Mouse (Mus musculus) forebrain, embryonic 13.5 days (tissue): ENCODE measurements at regions not wholly inside any gene's neighbourhood (a gene's known extent, or its start where the extent isn't known, plus 50 kb on each side); places are given as distances from the start of the nearest gene placed in this dataset.
A peak's percentile ranks its signal among the peaks of the same experiment; 100 is the strongest.
"Not testable (repeated sequence)": the region's sequence is repeated elsewhere in the genome, so short reads cannot be mapped to it uniquely, and the experiment has no call there.

Experiments used
- ATAC-seq: fragments of 200-750 bp; cut with Nextera tagmentation; 2 replicates; pipeline ENCODE4 v1.8.0; 2017
- H3K27ac ChIP-seq: fragments of 300-500 bp; sonication (generic); 2 replicates; pipeline ENCODE4 v1.5.1; 2015; ENCODE audit warnings: inconsistent platforms, mild to moderate bottlenecking, moderate library complexity
- H3K27me3 ChIP-seq: fragments of 300-500 bp; sonication (generic); 2 replicates; pipeline ENCODE4 v1.6.1; 2015; ENCODE audit warnings: mild to moderate bottlenecking, inconsistent platforms
- H3K36me3 ChIP-seq: fragments of 300-500 bp; sonication (generic); 2 replicates; pipeline ENCODE4 v1.6.1; 2015; ENCODE audit warnings: mild to moderate bottlenecking, inconsistent platforms; ENCODE audit not compliant: poor library complexity, severe bottlenecking
- H3K4me1 ChIP-seq: fragments of 300-500 bp; sonication (generic); 2 replicates; pipeline ENCODE4 v1.6.1; 2015; ENCODE audit warnings: inconsistent platforms
- H3K4me2 ChIP-seq: fragments of 300-500 bp; sonication (generic); 2 replicates; pipeline ENCODE4 v1.6.1; 2015; ENCODE audit warnings: inconsistent platforms, mild to moderate bottlenecking, moderate library complexity
- H3K4me3 ChIP-seq: fragments of 300-500 bp; sonication (generic); 2 replicates; pipeline ENCODE4 v1.5.1; 2015; ENCODE audit warnings: mild to moderate bottlenecking, inconsistent platforms
- H3K9ac ChIP-seq: fragments of 300-500 bp; sonication (generic); 2 replicates; pipeline ENCODE4 v1.6.1; 2015; ENCODE audit warnings: mild to moderate bottlenecking, inconsistent platforms
- H3K9me3 ChIP-seq: fragments of 300-500 bp; sonication (generic); replicated peaks from 2 replicates; pipeline ENCODE4 v1.6.1; 2016; ENCODE audit warnings: inconsistent platforms
- WGBS: fragments of 180-500 bp; shearing (Covaris S2); methylation state at CpG from one replicate; pipeline ENCODE4 v1.1.7; 2015; 5-methylcytosine and 5-hydroxymethylcytosine counted together

- not testable (repeated sequence) for ATAC-seq, H3K9me3 ChIP-seq, H3K36me3 ChIP-seq, H3K27ac ChIP-seq, H3K9ac ChIP-seq, H3K4me1 ChIP-seq, H3K27me3 ChIP-seq
- WGBS, result 7% methylated on average over 29 of the region's 40 CpGs
- Histone ChIP-seq H3K4me3 (0 out of 2 replicates have a peak overlapping the region, but pooled peaks have one; percentile 15), H3K4me2 (peak overlapping the region; percentile 14; the same call in 1 of the 2 replicates)
Observed at GRCm38 (mm10) chr12:22745556-22745955, 1034.5 kb downstream of the Gm10330 start.

- not testable (repeated sequence) for H3K9me3 ChIP-seq, H3K36me3 ChIP-seq, H3K27ac ChIP-seq, H3K4me1 ChIP-seq, H3K9ac ChIP-seq, H3K27me3 ChIP-seq, ATAC-seq
- peak overlapping the region; percentile 14; the same call in 1 of the 2 replicates for H3K4me2 ChIP-seq
- WGBS, result 14% methylated on average over 21 of the region's 43 CpGs
- H3K4me3 ChIP-seq, result 0 out of 2 replicates have a peak overlapping the region, but pooled peaks have one; percentile 15
Observed at GRCm38 (mm10) chr12:22745067-22745466, 1035.0 kb downstream of the Gm10330 start.
